Mouse (Mus musculus): ENCODE results near the gene Gjb3.

DNA sequence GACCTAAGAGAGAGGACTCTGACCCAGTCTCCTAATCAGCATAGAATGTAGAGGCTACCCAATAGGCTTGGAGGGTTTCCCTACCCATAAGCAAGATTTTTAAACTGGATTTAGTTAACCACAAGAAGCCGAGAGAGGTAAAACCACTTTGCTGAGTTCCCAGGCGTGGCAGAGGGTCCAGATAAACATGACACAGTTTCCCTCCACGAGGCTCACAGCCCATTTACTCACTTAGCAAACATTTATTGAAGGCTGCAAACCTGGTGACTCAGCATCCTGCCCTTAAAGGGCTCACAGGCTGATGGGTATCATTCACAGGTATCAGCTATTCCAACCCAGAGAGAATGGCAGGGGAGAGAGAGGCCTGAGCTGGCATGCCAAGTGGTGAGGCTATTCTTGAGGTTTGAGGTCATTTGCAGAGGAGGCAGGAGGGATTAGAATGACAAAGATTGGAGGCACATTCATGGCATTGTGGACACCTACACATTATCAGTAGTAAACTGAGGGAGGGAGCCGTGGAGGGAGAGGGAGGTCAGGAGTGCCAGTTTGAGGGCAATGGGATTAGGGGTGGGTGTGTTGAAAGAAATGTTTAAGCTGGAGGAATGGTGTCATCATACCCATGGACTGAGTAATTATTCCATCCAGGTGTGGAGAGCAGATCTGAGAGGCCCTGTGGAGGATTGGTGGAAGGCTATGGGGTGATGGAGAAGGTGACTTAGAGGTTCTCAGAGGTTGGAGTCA is 19.1 kb upstream of the Gjb3 start:
- no peak for TF ChIP-seq CTCF (IDR thresholded peaks at IDR 0.05; ENCODE audit: low read depth)
- no peak for TF ChIP-seq EP300 (IDR thresholded peaks at IDR 0.05; ENCODE audit: low read depth)

All from liver, postnatal 0 days (tissue).